Mouse (Mus musculus): ENCODE measurements at regions not wholly inside any gene's neighbourhood (a gene's known extent, or its start where the extent isn't known, plus 50 kb on each side); places are given as distances from the start of the nearest gene placed in this dataset.

GRCm38 (mm10) chr11:63234481-63234880 lies 105.7 kb downstream of the Pmp22 start:
- Histone ChIP-seq H3K27ac (ENCODE audit: insufficient read depth, low read depth, low read length, poor library complexity, severe bottlenecking) (no peak overlapping the region), H3K36me3 (ENCODE audit: control insufficient read depth, insufficient read depth, low read length, poor library complexity, severe bottlenecking) (no peaks in the 10 kb centered on the region), H3K9me3 (ENCODE audit: control insufficient read depth, insufficient read depth, low read depth, low read length) (no peaks in the 10 kb centered on the region), H3K4me3 (ENCODE audit: insufficient read depth in 1 of 2, low read depth in 1 of 2, low read length in 2 of 2, poor library complexity in 1 of 2, severe bottlenecking in 1 of 2) (no peak overlapping the region), H3K4me1 (ENCODE audit: control insufficient read depth in 2 of 2, insufficient read depth in 2 of 2, low read length in 2 of 2, poor library complexity in 1 of 2) (peaks cover 0 to 9% of the 10 kb centered on the region in 2 experiments; a peak in 2 of 4 replicates), H3K9ac (ENCODE audit: insufficient read depth, low read depth, low read length, poor library complexity, severe bottlenecking) (no peak overlapping the region)
- DNase-seq (ENCODE audit: low read depth, low spot score), result no peak
- in situ Hi-C loops (cut with MboI; ENCODE audit: low sequenced_read_pairs in 2 of 2, unreplicated experiment in 2 of 2), result no loop called here
- TF ChIP-seq ZNF384 (IDR thresholded peaks at IDR 0.05; ENCODE audit: low read depth, low read length) (no peak), MAFK (IDR thresholded peaks at IDR 0.05; ENCODE audit: insufficient read depth, low read depth, low read length) (no peak), CHD2 (IDR thresholded peaks at IDR 0.05; ENCODE audit: low read depth, low read length) (no peak), ZC3H11A (IDR thresholded peaks at IDR 0.05; ENCODE audit: borderline replicate concordance, low read depth, low read length) (no peak)

GRCm38 (mm10) chr11:63238655-63239054 lies 109.9 kb downstream of the Pmp22 start:
- no peaks in the 10 kb centered on the region for H3K36me3 ChIP-seq (ENCODE audit: control insufficient read depth, insufficient read depth, low read length, poor library complexity, severe bottlenecking)
- in situ Hi-C loops (cut with MboI; ENCODE audit: low sequenced_read_pairs in 2 of 2, unreplicated experiment in 2 of 2), result no loop called here
- no peaks in the 10 kb centered on the region for H3K9me3 ChIP-seq (ENCODE audit: control insufficient read depth, insufficient read depth, low read depth, low read length)
- H3K4me3 ChIP-seq (ENCODE audit: insufficient read depth in 1 of 2, low read depth in 1 of 2, low read length in 2 of 2, poor library complexity in 1 of 2, severe bottlenecking in 1 of 2), result no peak overlapping the region
- no peak overlapping the region for H3K9ac ChIP-seq (ENCODE audit: insufficient read depth, low read depth, low read length, poor library complexity, severe bottlenecking)
- H3K4me1 ChIP-seq (ENCODE audit: control insufficient read depth in 2 of 2, insufficient read depth in 2 of 2, low read length in 2 of 2, poor library complexity in 1 of 2), result 0 out of 4 replicates have a peak, but pooled peaks cover 0 to 1% of the 10 kb centered on the region in 2 experiments
- no peak for DNase-seq (ENCODE audit: low read depth, low spot score)
- TF ChIP-seq CHD2 (IDR thresholded peaks at IDR 0.05; ENCODE audit: low read depth, low read length) (no peak), ZNF384 (IDR thresholded peaks at IDR 0.05; ENCODE audit: low read depth, low read length) (no peak)
- no peak overlapping the region for H3K27ac ChIP-seq (ENCODE audit: insufficient read depth, low read depth, low read length, poor library complexity, severe bottlenecking)

DNA sequence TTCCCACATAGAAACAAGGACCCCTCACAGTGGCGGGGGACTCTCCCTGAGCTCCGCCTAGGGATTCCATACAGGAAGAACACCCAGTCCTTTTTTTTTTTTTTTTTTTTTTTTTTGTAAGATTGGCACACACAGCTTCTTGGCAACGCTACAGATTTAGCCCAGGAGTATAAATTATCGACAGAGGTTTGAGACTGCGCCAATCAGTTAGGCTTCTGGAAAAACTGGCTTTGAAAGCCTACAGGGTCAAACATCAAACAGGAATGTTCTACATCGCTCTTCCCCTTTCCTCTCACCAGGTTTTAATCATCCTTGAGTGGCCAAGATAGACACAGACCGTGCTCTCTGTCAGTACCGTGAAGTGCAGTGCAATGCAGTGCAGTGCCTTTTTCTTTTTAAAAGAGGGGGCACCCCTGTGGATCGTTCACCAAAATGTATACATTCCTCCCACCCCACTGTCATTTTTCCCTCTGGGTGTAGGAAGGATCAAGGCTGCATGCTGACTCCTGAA lies 115.2 kb downstream of the Pmp22 start:
- Histone ChIP-seq H3K36me3 (ENCODE audit: control insufficient read depth, insufficient read depth, low read length, poor library complexity, severe bottlenecking) (no peaks in the 10 kb centered on the region), H3K9me3 (ENCODE audit: control insufficient read depth, insufficient read depth, low read depth, low read length) (no peaks in the 10 kb centered on the region), H3K27ac (ENCODE audit: insufficient read depth, low read depth, low read length, poor library complexity, severe bottlenecking) (no peak overlapping the region), H3K4me3 (ENCODE audit: insufficient read depth in 1 of 2, low read depth in 1 of 2, low read length in 2 of 2, poor library complexity in 1 of 2, severe bottlenecking in 1 of 2) (no peak overlapping the region), H3K4me1 (ENCODE audit: control insufficient read depth in 2 of 2, insufficient read depth in 2 of 2, low read length in 2 of 2, poor library complexity in 1 of 2) (peaks cover 0 to 5% of the 10 kb centered on the region in 2 experiments; a peak in 2 of 4 replicates), H3K9ac (ENCODE audit: insufficient read depth, low read depth, low read length, poor library complexity, severe bottlenecking) (no peak overlapping the region)
- in situ Hi-C loops (cut with MboI; ENCODE audit: low sequenced_read_pairs in 2 of 2, unreplicated experiment in 2 of 2), result no loop called here
- DNase-seq (ENCODE audit: low read depth, low spot score), result no peak
- TF ChIP-seq MAFK (IDR thresholded peaks at IDR 0.05; ENCODE audit: insufficient read depth, low read depth, low read length), result no peak
- TF ChIP-seq ZC3H11A (IDR thresholded peaks at IDR 0.05; ENCODE audit: borderline replicate concordance, low read depth, low read length), result no peak
- TF ChIP-seq ZNF384 (IDR thresholded peaks at IDR 0.05; ENCODE audit: low read depth, low read length), result peak; percentile 21; the same call in 1 of the 2 replicates
- TF ChIP-seq CHD2 (IDR thresholded peaks at IDR 0.05; ENCODE audit: low read depth, low read length), result no peak
- TF ChIP-seq HCFC1 (IDR thresholded peaks at IDR 0.05; ENCODE audit: borderline replicate concordance, insufficient read depth, low read length), result no peak

- in situ Hi-C loops (cut with MboI; ENCODE audit: low sequenced_read_pairs in 2 of 2, unreplicated experiment in 2 of 2), result no loop called here
Observed at GRCm38 (mm10) chr11:63245041-63245440, 116.3 kb downstream of the Pmp22 start.

More at GRCm38 (mm10) chr11:63245041-63245440, 116.3 kb downstream of the Pmp22 start:
- Histone ChIP-seq H3K9ac (ENCODE audit: insufficient read depth, low read depth, low read length, poor library complexity, severe bottlenecking) (no peak overlapping the region), H3K4me3 (ENCODE audit: insufficient read depth in 1 of 2, low read depth in 1 of 2, low read length in 2 of 2, poor library complexity in 1 of 2, severe bottlenecking in 1 of 2) (no peak overlapping the region), H3K36me3 (ENCODE audit: control insufficient read depth, insufficient read depth, low read length, poor library complexity, severe bottlenecking) (no peaks in the 10 kb centered on the region), H3K4me1 (ENCODE audit: control insufficient read depth in 2 of 2, insufficient read depth in 2 of 2, low read length in 2 of 2, poor library complexity in 1 of 2) (peaks cover 0 to 5% of the 10 kb centered on the region in 2 experiments; a peak in 2 of 4 replicates), H3K27ac (ENCODE audit: insufficient read depth, low read depth, low read length, poor library complexity, severe bottlenecking) (no peak overlapping the region), H3K9me3 (ENCODE audit: control insufficient read depth, insufficient read depth, low read depth, low read length) (no peaks in the 10 kb centered on the region)
- DNase-seq (ENCODE audit: low read depth, low spot score), result no peak
- TF ChIP-seq CHD2 (IDR thresholded peaks at IDR 0.05; ENCODE audit: low read depth, low read length) (no peak), MAFK (IDR thresholded peaks at IDR 0.05; ENCODE audit: insufficient read depth, low read depth, low read length) (no peak), ZC3H11A (IDR thresholded peaks at IDR 0.05; ENCODE audit: borderline replicate concordance, low read depth, low read length) (no peak), ZNF384 (IDR thresholded peaks at IDR 0.05; ENCODE audit: low read depth, low read length) (no peak), HCFC1 (IDR thresholded peaks at IDR 0.05; ENCODE audit: borderline replicate concordance, insufficient read depth, low read length) (no peak)

Measured in ES-E14 (cell line).